Mouse (Mus musculus) lung, embryonic 15.5 days (tissue): ENCODE data around the gene Macc1. TPM values are rescaled to one million over a fixed set of nuclear protein-coding genes. Genes with fewer than 3 reads are reported as not detected.

Experiments
- polyA plus RNA-seq: library from polyadenylated mRNA; unstranded; fragments of >200 nt; fragmentation: Nextera tagmentation; extraction: Ambion mirVana; gene quantifications from 2 replicates; pipeline ENCODE4 v1.2.1, GENCODE M21; 2015

Gene Macc1
- polyA plus RNA-seq, 1 experiment from 2014 or later: 1.1 TPM

Other genes starting within 250 kb of the Macc1 start
- gene Itgb8, start 75.5 kb upstream of the Macc1 start, polyA plus RNA-seq: 3.1 and 3.6 TPM in 2 replicates